Mouse (Mus musculus): Measurements from ENCODE around the gene Pla2g2f. TPM values are rescaled to one million over a fixed set of nuclear protein-coding genes. Genes with fewer than 3 reads are reported as not detected.

Gene Pla2g2f
- polyA plus RNA-seq, 1 experiment from 2014 or later, result not detected

- H3K9ac ChIP-seq (replicated peaks), result no peak overlapping the region
- no peaks in the 10 kb centered on the region for H3K27me3 ChIP-seq
- ATAC-seq (replicated peaks), result no peak
- 88% methylated on average over 5 of the region's 5 CpGs for WGBS
- H3K4me2 ChIP-seq (replicated peaks), result no peak overlapping the region
- no peak overlapping the region for H3K27ac ChIP-seq (replicated peaks)
- no peaks in the 10 kb centered on the region for H3K9me3 ChIP-seq
- H3K36me3 ChIP-seq, result no peaks in the 10 kb centered on the region
- no peak overlapping the region for H3K4me3 ChIP-seq
- H3K4me1 ChIP-seq, result peaks cover 30% of the 10 kb centered on the region
Measured at GRCm38 (mm10) chr4:138725751-138726150, 31.7 kb downstream of the Pla2g2f start.

GRCm38 (mm10) chr4:138725127-138725461, 32.3 kb downstream of the Pla2g2f start:
- H3K9ac ChIP-seq (replicated peaks), result peak overlapping the region; percentile 31; the same call in 1 of the 2 replicates
- peak overlapping the region; percentile 47 for H3K4me2 ChIP-seq (replicated peaks)
- H3K4me1 ChIP-seq, result peaks cover 30% of the 10 kb centered on the region
- H3K36me3 ChIP-seq, result no peaks in the 10 kb centered on the region
- H3K27me3 ChIP-seq, result no peaks in the 10 kb centered on the region
- no peaks in the 10 kb centered on the region for H3K9me3 ChIP-seq
- no peak overlapping the region for H3K27ac ChIP-seq (replicated peaks)
- ATAC-seq (replicated peaks), result peak; percentile 71
- 2% methylated on average over 13 of the region's 13 CpGs for WGBS
- peak overlapping the region; percentile 25 for H3K4me3 ChIP-seq

- peaks cover 27% of the 10 kb centered on the region for H3K4me1 ChIP-seq
- no peaks in the 10 kb centered on the region for H3K27me3 ChIP-seq
- H3K36me3 ChIP-seq, result no peaks in the 10 kb centered on the region
- peak within 1 kb of the TSS; percentile 25 for H3K4me3 ChIP-seq
- WGBS, result 52% methylated on average over 18 of the region's 18 CpGs
- no peak within 1 kb of the TSS for H3K27ac ChIP-seq (replicated peaks)
- H3K9me3 ChIP-seq, result no peaks in the 10 kb centered on the region
- peak within 1 kb of the TSS; percentile 47 for H3K4me2 ChIP-seq (replicated peaks)
- peak within 1 kb of the TSS; percentile 31; the same call in 1 of the 2 replicates for H3K9ac ChIP-seq (replicated peaks)
- ATAC-seq (replicated peaks), result no peak
Measured at GRCm38 (mm10) chr4:138724354-138725126, 32.9 kb downstream of the Pla2g2f start, which contains the start of gene Pla2g2c. TSS of gene Pla2g2c (plus strand) at chr4:138724792.

GRCm38 (mm10) chr4:138723493-138724281, 33.7 kb downstream of the Pla2g2f start:
- H3K4me3 ChIP-seq, result no peak overlapping the region
- 68% methylated on average over 15 of the region's 15 CpGs for WGBS
- H3K36me3 ChIP-seq, result no peaks in the 10 kb centered on the region
- no peak overlapping the region; the same call in 1 of the 2 replicates for H3K4me2 ChIP-seq (replicated peaks)
- no peak overlapping the region for H3K27ac ChIP-seq (replicated peaks)
- no peak for ATAC-seq (replicated peaks)
- H3K27me3 ChIP-seq, result no peaks in the 10 kb centered on the region
- peaks cover 19% of the 10 kb centered on the region for H3K4me1 ChIP-seq
- no peaks in the 10 kb centered on the region for H3K9me3 ChIP-seq
- no peak overlapping the region for H3K9ac ChIP-seq (replicated peaks)

- ATAC-seq (replicated peaks), result no peak
- H3K36me3 ChIP-seq, result no peaks in the 10 kb centered on the region
- WGBS, result 81% methylated on average over 5 of the region's 5 CpGs
- peaks cover 6% of the 10 kb centered on the region for H3K4me1 ChIP-seq
- no peak overlapping the region for H3K4me3 ChIP-seq
- H3K27me3 ChIP-seq, result no peaks in the 10 kb centered on the region
- H3K4me2 ChIP-seq (replicated peaks), result no peak overlapping the region
- no peaks in the 10 kb centered on the region for H3K9me3 ChIP-seq
- no peak overlapping the region for H3K9ac ChIP-seq (replicated peaks)
- no peak overlapping the region for H3K27ac ChIP-seq (replicated peaks)
Measured at GRCm38 (mm10) chr4:138719264-138719596, 38.2 kb downstream of the Pla2g2f start.

- no peaks in the 10 kb centered on the region for H3K9me3 ChIP-seq
- no peak overlapping the region for H3K9ac ChIP-seq (replicated peaks)
- no peak overlapping the region for H3K27ac ChIP-seq (replicated peaks)
- ATAC-seq (replicated peaks), result no peak
- no peak overlapping the region for H3K4me2 ChIP-seq (replicated peaks)
- H3K36me3 ChIP-seq, result no peaks in the 10 kb centered on the region
- H3K4me1 ChIP-seq, result peaks cover under 1% of the 10 kb centered on the region; the same call in 1 of the 2 replicates
- no peaks in the 10 kb centered on the region for H3K27me3 ChIP-seq
- no peak overlapping the region for H3K4me3 ChIP-seq
- WGBS, result 85% methylated on average over 5 of the region's 5 CpGs
Measured at GRCm38 (mm10) chr4:138718586-138719263, 38.7 kb downstream of the Pla2g2f start.

GRCm38 (mm10) chr4:138716697-138717096, 40.7 kb downstream of the Pla2g2f start:
- H3K36me3 ChIP-seq, result no peaks in the 10 kb centered on the region
- no peaks in the 10 kb centered on the region for H3K27me3 ChIP-seq
- H3K4me1 ChIP-seq, result no peaks in the 10 kb centered on the region
- WGBS, result 89% methylated on average over 9 of the region's 9 CpGs
- no peak overlapping the region for H3K4me2 ChIP-seq (replicated peaks)
- no peak overlapping the region for H3K27ac ChIP-seq (replicated peaks)
- no peaks in the 10 kb centered on the region for H3K9me3 ChIP-seq
- no peak overlapping the region for H3K4me3 ChIP-seq
- ATAC-seq (replicated peaks), result no peak
- no peak overlapping the region for H3K9ac ChIP-seq (replicated peaks)

- 90% methylated on average over 1 of the region's 1 CpGs for WGBS
- H3K4me3 ChIP-seq, result no peak overlapping the region
Measured at GRCm38 (mm10) chr4:138714186-138714585, 43.2 kb downstream of the Pla2g2f start.

GRCm38 (mm10) chr4:138712621-138713020, 44.8 kb downstream of the Pla2g2f start:
- no peak overlapping the region for H3K4me2 ChIP-seq (replicated peaks)
- no peak overlapping the region for H3K9ac ChIP-seq (replicated peaks)
- H3K36me3 ChIP-seq, result no peaks in the 10 kb centered on the region
- no peak overlapping the region for H3K4me3 ChIP-seq
- no peaks in the 10 kb centered on the region for H3K9me3 ChIP-seq
- WGBS, result 75% methylated on average over 8 of the region's 8 CpGs
- no peak for ATAC-seq (replicated peaks)
- H3K4me1 ChIP-seq, result peaks cover 21% of the 10 kb centered on the region
- no peaks in the 10 kb centered on the region for H3K27me3 ChIP-seq
- no peak overlapping the region for H3K27ac ChIP-seq (replicated peaks)

More at GRCm38 (mm10) chr4:138714186-138714585, 43.2 kb downstream of the Pla2g2f start:
- peaks cover 19% of the 10 kb centered on the region for H3K4me1 ChIP-seq
- H3K9ac ChIP-seq (replicated peaks), result no peak overlapping the region
- H3K36me3 ChIP-seq, result no peaks in the 10 kb centered on the region
- ATAC-seq (replicated peaks), result no peak
- no peaks in the 10 kb centered on the region for H3K27me3 ChIP-seq
- H3K27ac ChIP-seq (replicated peaks), result no peak overlapping the region
- no peaks in the 10 kb centered on the region for H3K9me3 ChIP-seq
- no peak overlapping the region for H3K4me2 ChIP-seq (replicated peaks)

- Histone ChIP-seq H3K27ac (replicated peaks) (no peak overlapping the region), H3K27me3 (no peaks in the 10 kb centered on the region), H3K9ac (replicated peaks) (no peak overlapping the region), H3K36me3 (no peaks in the 10 kb centered on the region), H3K9me3 (no peaks in the 10 kb centered on the region), H3K4me3 (no peak overlapping the region), H3K4me1 (peaks cover 21% of the 10 kb centered on the region), H3K4me2 (replicated peaks) (no peak overlapping the region)
- ATAC-seq (replicated peaks), result no peak
- 92% methylated on average over 11 of the region's 11 CpGs for WGBS
Measured at GRCm38 (mm10) chr4:138712096-138712495, 45.3 kb downstream of the Pla2g2f start.

GRCm38 (mm10) chr4:138711051-138711820, 46.2 kb downstream of the Pla2g2f start:
- no peak overlapping the region; the same call in 1 of the 2 replicates for H3K4me2 ChIP-seq (replicated peaks)
- 62% methylated on average over 17 of the region's 17 CpGs for WGBS
- no peak for ATAC-seq (replicated peaks)
- no peaks in the 10 kb centered on the region for H3K9me3 ChIP-seq
- H3K9ac ChIP-seq (replicated peaks), result no peak overlapping the region
- peaks cover 21% of the 10 kb centered on the region for H3K4me1 ChIP-seq
- no peaks in the 10 kb centered on the region for H3K27me3 ChIP-seq
- no peak overlapping the region for H3K4me3 ChIP-seq
- no peaks in the 10 kb centered on the region for H3K36me3 ChIP-seq
- peak overlapping the region; percentile 80 for H3K27ac ChIP-seq (replicated peaks)
